Mouse (Mus musculus) heart, embryonic 15.5 days (tissue): ENCODE results near the gene Pdlim3. TPM values are rescaled to one million over a fixed set of nuclear protein-coding genes. Genes with fewer than 3 reads are reported as not detected.

Source experiments
- ATAC-seq: fragments of 200-750 bp; cut with Nextera tagmentation; replicated peaks from 2 replicates; pipeline ENCODE4 v1.8.0; 2017; ENCODE audit warnings: low read depth, moderate TSS enrichment; ENCODE audit not compliant: insufficient number of reproducible peaks, insufficient read depth, low FRiP score
- H3K27ac ChIP-seq: fragments of 300-500 bp; sonication (generic); 2 replicates; pipeline ENCODE4 v1.5.1; 2015; ENCODE audit warnings: mild to moderate bottlenecking, inconsistent platforms
- H3K27me3 ChIP-seq: fragments of 300-500 bp; sonication (generic); 2 replicates; pipeline ENCODE4 v1.6.1; 2015; ENCODE audit warnings: inconsistent platforms
- H3K36me3 ChIP-seq: fragments of 300-500 bp; sonication (generic); 2 replicates; pipeline ENCODE4 v1.6.1; 2015; ENCODE audit warnings: mild to moderate bottlenecking, inconsistent platforms
- H3K4me1 ChIP-seq: fragments of 300-500 bp; sonication (generic); replicated peaks from 2 replicates; pipeline ENCODE4 v1.6.1; 2015; ENCODE audit warnings: inconsistent platforms
- H3K4me2 ChIP-seq: fragments of 300-500 bp; sonication (generic); 2 replicates; pipeline ENCODE4 v1.6.1; 2015; ENCODE audit warnings: inconsistent platforms, mild to moderate bottlenecking, moderate library complexity
- H3K4me3 ChIP-seq: fragments of 300-500 bp; sonication (generic); 2 replicates; pipeline ENCODE4 v1.5.1; 2015; ENCODE audit warnings: mild to moderate bottlenecking, inconsistent platforms
- H3K9ac ChIP-seq: fragments of 300-500 bp; sonication (generic); 2 replicates; pipeline ENCODE4 v1.6.1; 2015; ENCODE audit warnings: mild to moderate bottlenecking, inconsistent platforms
- H3K9me3 ChIP-seq: fragments of 300-500 bp; sonication (generic); replicated peaks from 2 replicates; pipeline ENCODE4 v1.6.1; 2016; ENCODE audit warnings: inconsistent platforms
- WGBS: fragments of 180-500 bp; shearing (Covaris S2); methylation state at CpG from one replicate; pipeline ENCODE4 v1.1.7; 2015; ENCODE audit warnings: mixed read lengths; 5-methylcytosine and 5-hydroxymethylcytosine counted together
- polyA plus RNA-seq: library from polyadenylated mRNA; unstranded; fragments of >200 nt; fragmentation: Nextera tagmentation; extraction: Ambion mirVana; gene quantifications from 2 replicates; pipeline ENCODE4 v1.2.1, GENCODE M21; 2015

The Pdlim3 gene
- polyA plus RNA-seq, 1 experiment from 2014 or later: 174 TPM

DNA sequence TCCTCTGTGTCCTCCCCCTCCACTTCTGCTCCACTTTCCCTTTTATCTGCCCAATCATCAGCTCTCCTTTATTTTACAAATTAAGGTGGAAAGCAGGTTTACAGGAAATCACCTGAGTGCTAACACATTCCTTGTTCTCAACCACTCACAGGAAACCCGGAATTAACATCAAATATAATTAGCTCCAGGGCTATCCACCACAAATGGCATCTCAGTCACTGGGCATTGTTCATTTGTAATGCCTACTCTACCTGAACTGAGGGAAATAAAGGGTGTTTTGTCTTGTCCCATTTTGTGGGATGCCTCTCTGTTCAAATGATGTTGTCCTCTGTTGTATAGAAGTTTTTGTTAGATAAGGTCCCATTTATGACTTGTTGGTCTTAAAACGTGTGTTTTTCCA, 65.4 kb downstream of the Pdlim3 start:
- H3K4me3 ChIP-seq: no peak overlapping the region
- no peak overlapping the region for H3K4me2 ChIP-seq
- no peak for ATAC-seq
- no peaks in the 10 kb centered on the region for H3K4me1 ChIP-seq
- no peak overlapping the region for H3K9ac ChIP-seq
- no peak overlapping the region for H3K27ac ChIP-seq
- WGBS: 55% methylated on average over 2 of the region's 2 CpGs
- H3K9me3 ChIP-seq: no peaks in the 10 kb centered on the region
- no peaks in the 10 kb centered on the region for H3K27me3 ChIP-seq
- no peaks in the 10 kb centered on the region for H3K36me3 ChIP-seq

Other genes with a start within 250 kb of the Pdlim3 start
- gene Ccdc110, start 49.2 kb downstream of the Pdlim3 start, polyA plus RNA-seq: not detected in 2 replicates
- gene 1700029J07Rik, start 89.8 kb downstream of the Pdlim3 start, polyA plus RNA-seq: 3.0 and 3.2 TPM in 2 replicates
- gene Ufsp2, start 90.1 kb downstream of the Pdlim3 start, polyA plus RNA-seq: 50.0 and 51.7 TPM in 2 replicates
- gene Lrp2bp, start 113.8 kb downstream of the Pdlim3 start, polyA plus RNA-seq: 0.76 and 1.1 TPM in 2 replicates
- 17.9 and 19.6 TPM in 2 replicates for gene Ankrd37, start 120.2 kb downstream of the Pdlim3 start, polyA plus RNA-seq